Mouse (Mus musculus): Measurements from ENCODE around the gene Dld.

The Dld gene

GRCm38 (mm10) chr12:31320817-31321216, 30.4 kb downstream of the Dld start:
- DNase-seq (ENCODE audit: low read depth): no peak

GRCm38 (mm10) chr12:31318409-31318963, 32.8 kb downstream of the Dld start:
- DNase-seq (ENCODE audit: low read depth): no peak

- no peak for DNase-seq (ENCODE audit: low read depth)
Measured at GRCm38 (mm10) chr12:31317670-31318408, 33.4 kb downstream of the Dld start.

DNA sequence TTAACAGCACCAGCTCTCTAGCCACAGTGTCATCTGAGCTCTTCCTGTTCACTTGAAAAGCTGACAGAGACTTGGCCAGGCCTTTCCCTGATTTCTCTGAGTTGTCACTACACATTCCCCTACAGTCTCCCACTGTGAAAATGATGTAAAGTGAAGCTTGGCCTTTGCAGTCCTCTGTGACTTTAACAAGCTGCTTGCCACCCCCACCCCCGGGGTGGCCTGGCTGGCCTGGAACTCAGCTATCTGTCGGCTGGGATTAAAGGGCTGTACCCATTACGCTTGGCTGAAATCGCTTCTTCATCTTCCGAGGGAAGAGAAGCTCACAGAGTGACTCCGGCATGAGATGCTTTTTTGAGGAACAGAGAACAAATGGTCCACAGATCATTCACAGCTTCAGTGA, 35.3 kb downstream of the Dld start:
- DNase-seq (ENCODE audit: low read depth): no peak

DNA sequence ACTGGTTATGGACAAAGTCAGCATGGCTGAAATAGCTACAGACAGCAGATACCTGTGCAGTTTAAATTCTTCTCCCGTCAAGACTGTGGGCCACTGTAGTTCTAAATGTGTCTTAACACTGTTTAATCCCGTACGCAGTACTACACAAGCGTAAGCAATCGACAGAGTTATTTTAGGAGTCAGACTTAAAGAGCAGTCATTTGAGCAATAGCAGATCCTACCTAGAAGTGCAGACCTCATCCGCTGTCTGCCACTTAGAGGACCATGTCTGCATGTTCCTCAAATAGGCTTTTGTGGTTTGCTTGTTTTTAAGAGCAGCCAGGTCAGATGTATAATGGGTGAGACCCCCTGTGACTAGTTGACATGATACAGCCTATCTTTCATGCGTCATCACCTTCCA, 36.9 kb downstream of the Dld start:
- no peak for DNase-seq (ENCODE audit: low read depth)

- DNase-seq (ENCODE audit: low read depth): no peak
Measured at GRCm38 (mm10) chr12:31313136-31313535, 38.1 kb downstream of the Dld start.

- no peak for DNase-seq (ENCODE audit: low read depth)
Measured at GRCm38 (mm10) chr12:31312281-31312680, 39.0 kb downstream of the Dld start.

DNA sequence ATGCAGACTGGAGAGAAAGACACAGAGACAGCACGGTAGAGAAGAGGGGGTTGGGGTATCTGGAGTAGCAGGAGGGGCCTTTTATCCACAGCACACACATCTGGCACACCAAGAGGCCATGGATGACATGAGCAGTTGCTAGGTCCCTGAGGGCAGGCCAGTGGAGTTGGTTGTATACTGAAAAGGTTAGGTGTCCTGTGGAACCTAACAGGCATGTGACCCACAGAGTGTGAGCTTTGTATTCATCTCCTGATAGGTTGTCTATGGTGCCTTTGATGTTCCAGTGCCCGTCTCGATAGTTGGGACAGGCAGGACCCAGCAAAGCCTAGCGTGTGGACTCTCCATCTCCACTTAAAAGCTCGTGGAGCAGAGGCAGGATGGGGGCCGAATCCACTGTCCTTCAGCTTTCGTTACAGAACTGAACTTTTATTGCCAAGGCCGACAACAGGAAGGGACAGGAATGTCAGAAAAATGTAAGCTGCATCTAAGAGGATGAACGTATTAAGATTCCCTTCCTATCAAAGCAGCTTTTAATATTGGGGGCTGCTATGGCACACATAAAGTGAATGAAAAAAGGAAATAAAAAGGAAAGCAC, 39.5 kb downstream of the Dld start:
- no peak for DNase-seq (ENCODE audit: low read depth)

GRCm38 (mm10) chr12:31310687-31311086, 40.6 kb downstream of the Dld start:
- DNase-seq (ENCODE audit: low read depth): no peak

DNA sequence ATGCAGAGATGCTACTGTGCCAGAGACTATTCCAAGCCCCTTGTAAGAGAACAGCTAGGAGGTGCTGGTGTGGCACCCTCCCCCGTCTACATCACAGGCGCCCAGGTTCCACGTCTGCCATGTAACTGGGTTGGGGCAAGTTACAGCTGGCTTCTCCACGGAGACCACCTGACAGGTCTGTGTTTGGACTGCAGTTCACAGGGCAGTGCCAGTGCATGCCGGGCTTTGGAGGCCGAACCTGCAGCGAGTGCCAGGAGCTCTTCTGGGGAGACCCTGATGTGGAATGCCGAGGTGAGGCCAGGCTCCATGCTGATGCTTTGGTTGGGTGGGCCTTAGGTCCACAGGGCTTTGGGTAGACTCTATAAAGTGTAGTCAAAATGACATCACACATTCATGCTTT, 43.5 kb downstream of the Dld start:
- no peak for DNase-seq (ENCODE audit: low read depth)

- DNase-seq (ENCODE audit: low read depth): no peak
Measured at GRCm38 (mm10) chr12:31307011-31307410, 44.2 kb downstream of the Dld start.

- DNase-seq (ENCODE audit: low read depth): no peak
Measured at GRCm38 (mm10) chr12:31306075-31306675, 45.1 kb downstream of the Dld start.

DNA sequence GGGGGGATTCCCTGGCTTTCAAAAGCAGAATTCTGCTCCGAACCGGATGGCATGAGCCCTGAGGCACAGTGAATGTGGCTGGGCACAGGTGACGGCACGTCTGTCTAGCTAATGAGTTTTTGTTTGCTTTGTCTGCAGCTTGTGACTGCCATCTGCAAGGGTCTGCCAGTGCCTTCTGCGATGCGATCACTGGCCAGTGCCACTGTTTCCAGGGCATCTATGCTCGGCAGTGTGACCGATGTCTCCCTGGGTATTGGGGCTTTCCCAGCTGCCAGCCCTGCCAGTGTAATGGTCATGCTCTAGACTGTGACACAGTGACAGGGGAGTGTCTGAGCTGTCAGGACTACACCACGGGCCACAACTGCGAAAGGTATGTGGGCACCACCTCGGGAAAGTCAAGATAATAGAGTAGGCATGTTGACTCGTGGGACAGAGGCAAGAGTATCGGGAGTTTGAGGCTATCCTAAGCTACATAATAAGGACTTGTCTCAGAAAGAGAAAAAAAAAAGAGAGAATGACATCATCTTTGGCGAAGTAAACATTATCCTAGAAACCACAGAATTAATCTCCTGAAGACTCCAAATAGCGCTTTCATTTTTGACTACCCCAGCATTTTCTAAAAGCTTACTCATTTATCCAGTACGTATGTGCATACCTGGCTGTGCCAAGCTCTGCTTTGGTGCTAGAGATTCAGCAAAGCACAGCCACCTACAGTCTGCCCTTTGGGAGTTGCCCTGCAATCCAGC, 48.3 kb downstream of the Dld start:
- DNase-seq (ENCODE audit: low read depth): no peak

GRCm38 (mm10) chr12:31302266-31302665, 49.0 kb downstream of the Dld start:
- no peak for DNase-seq (ENCODE audit: low read depth)

GRCm38 (mm10) chr12:31300276-31300675, 51.0 kb downstream of the Dld start:
- no peak for DNase-seq (ENCODE audit: low read depth)

DNA sequence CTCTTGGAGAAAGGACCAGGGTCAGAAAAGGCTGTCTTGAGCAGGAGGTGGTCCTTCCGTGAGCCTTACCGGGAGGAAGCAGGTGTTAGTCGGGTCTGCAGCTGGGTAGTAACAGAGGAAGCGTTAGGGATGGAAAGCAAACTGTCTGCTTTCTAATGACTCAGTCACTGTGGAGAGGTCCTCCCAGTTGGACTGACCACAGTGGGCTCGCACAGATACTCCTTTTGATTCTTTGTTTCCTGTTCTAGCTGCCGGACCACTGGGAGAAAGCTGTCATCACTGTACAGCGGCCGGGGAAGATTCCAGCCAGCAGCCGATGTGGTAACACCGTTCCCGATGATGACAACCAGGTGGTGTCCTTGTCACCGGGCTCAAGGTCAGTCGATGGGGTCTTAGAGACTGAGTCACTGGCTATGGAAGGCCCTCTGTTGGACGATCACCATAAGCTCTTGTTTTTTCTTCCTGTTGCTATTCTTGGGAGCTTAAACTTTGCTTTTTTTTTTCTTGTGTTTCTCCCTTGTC, 51.5 kb downstream of the Dld start:
- DNase-seq (ENCODE audit: low read depth): no peak

DNA sequence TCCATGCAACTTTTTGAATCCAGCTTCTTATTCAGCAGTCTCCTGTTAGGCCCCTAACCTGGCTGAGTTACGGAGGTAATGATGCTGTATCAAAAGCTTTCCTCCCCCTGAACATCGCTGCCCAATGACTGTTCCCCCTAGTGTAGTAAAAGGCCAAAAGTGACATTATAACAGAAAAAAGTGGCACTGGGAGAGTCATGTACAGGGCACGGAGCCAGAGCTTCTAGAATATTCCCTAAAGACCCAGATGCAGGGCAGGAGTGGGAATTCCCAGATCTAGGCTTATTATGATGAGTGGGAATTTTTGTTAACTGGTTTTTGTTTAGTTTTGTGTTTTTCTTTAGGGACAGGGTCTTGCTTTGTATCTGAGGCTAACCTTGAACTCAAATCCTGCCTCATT, 52.1 kb downstream of the Dld start:
- DNase-seq (ENCODE audit: low read depth): no peak

- no peak for DNase-seq (ENCODE audit: low read depth)
Measured at GRCm38 (mm10) chr12:31298530-31298929, 52.7 kb downstream of the Dld start.

DNA sequence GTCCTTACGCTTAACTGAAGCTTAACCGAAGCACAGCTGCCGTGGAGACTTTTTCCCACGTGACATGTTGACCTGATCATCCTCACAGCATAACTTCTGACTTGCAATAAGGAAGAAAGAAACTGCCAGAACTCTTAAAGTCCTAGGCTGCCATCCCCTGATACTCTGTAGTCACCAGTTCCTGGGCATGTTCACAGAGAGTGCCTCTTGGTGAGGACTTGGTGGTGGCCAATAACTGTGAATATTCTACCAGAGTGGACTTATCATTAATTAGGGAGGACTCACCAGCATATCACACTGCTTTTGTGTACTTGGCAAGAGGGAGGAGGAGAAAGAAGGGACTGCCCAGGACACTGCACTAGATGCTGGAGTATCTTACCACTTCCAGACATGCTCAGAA, 53.1 kb downstream of the Dld start:
- DNase-seq (ENCODE audit: low read depth): no peak

DNA sequence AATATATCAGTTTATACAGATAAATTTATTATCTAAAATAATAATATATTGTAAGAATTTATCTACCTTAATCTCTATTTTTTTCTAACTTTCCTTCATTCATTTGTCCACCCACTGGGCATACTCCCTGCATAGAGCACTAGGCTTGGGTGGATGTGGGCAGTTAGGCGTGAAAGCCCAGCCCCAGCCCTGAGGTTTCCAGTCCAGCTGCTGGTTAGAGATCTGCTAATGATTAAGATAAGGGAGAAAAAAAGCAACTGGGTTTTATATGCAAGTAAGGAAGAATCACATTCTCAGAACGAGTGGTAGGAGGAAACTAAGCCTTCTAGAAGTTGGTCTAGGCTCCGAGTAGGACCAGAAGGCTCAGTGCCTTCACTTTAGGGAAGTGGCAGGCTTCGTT, 55.2 kb downstream of the Dld start:
- no peak for DNase-seq (ENCODE audit: low read depth)

DNA sequence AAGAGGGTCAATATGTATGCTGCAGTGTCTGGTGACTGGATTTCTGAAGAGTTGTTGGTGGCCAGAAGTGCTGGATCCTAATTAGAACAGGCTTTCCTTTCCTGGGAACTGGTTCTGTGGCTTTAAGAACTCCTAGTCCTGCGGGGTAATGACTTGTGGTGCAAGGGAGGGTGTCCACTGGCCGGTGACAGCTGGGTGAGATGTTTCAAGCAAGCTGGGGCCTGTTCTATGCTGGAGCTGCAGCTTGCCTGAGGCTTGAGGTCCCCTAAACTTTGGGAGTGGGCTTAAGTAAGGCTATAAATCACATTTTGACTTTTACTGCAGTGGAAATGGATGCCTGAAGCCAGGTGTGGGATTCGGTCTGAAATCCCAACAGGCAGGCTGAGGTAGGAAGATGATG, 55.7 kb downstream of the Dld start:
- DNase-seq (ENCODE audit: low read depth): no peak

DNA sequence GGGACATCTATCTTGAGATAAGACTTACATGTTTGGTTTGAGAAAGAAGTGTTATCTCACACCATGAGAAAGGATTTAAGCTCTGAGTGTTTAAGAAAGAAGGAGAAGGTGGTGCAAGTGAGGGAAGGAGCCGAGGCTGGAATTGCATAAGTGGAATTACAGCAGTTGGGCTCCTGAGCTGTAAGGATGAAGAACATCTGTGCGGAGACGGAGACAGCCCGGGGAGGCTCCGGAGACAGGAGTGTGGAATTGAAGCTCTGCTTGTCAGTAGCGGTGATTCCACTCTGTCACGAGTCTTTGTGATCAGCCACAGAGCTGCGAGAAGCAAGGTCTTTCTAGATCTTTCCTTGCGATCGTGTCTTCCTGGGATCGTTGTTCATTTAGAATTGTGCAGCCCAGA, 56.3 kb downstream of the Dld start:
- no peak for DNase-seq (ENCODE audit: low read depth)
